Mouse (Mus musculus): ENCODE results near the gene Mpzl2.
"Not testable (repeated sequence)": the region's sequence is repeated elsewhere in the genome, so short reads cannot be mapped to it uniquely, and the experiment has no call there.

The Mpzl2 gene

GRCm38 (mm10) chr9:45037803-45038202, 1.8 kb upstream of the Mpzl2 start:
- DNase-seq: not testable (repeated sequence)

GRCm38 (mm10) chr9:45040066-45040845, 657 bp downstream of the Mpzl2 start:
- DNase-seq: no peak

DNA sequence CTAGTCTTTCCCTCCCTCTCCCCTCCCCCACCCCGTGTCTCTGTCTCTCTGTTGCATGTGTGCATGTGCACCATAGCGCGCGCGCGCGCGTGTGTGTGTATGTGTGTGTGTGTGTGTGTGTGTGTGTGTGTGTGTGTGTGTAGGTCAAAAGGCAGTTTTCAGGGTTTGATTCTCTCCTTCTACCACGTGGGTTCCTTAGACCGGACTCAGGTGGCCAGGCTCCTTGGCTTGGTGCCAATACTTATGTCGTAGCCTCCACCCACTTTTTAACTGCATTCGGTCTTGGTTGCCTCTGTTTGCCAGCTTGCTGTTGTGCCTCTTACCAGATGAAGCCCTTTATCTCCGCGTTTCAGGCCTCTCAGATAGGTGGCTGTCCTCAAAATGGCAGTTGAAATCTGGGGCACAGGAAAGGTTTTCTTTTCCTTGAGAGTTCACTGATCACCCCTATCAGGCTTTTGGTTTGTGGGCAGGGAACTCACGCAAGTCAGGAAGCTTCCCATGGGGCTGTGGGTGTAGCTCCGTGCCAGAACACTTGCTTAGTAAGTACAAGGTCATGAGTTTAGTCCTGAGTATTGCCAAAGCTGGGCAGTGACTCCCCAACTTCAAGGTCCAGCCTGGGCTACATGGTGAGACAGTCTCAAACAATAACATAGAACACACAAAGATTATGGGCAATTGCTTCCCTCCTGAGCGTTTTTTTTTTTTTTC, 1.7 kb downstream of the Mpzl2 start:
- DNase-seq: no peak

DNA sequence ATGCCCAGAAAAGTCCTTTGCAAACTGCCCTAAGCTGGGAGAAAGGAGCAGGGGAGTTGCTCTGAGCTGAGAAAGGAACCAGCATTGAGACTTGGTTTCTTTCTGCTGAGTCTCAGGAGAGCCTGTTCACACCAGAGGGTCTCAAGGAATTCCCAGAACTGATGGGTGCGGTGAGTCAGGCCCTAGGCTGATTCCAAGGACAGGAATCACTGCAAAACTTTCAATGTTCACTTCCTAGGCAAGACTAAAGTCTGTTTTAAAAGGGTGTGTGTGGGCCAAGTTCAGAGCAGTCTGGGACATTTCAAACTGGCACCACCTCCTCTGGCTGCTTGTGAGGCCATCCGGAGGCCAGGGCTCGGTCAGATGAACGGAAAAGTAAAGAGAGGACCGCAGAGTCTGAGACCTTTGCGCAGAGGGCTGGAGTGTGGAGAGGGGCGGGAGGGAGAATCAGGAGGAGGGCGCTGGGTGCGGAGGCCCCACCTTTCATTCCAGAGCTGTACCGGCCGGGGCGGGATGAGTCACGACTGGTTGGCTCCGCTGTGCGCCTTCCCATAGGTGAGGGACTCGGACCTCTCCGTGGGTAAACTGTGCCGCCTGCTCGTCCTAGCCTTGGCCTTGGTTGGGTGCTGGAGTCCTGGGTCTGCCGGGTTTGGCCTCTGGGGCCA, 2.6 kb downstream of the Mpzl2 start:
- DNase-seq: no peak

DNA sequence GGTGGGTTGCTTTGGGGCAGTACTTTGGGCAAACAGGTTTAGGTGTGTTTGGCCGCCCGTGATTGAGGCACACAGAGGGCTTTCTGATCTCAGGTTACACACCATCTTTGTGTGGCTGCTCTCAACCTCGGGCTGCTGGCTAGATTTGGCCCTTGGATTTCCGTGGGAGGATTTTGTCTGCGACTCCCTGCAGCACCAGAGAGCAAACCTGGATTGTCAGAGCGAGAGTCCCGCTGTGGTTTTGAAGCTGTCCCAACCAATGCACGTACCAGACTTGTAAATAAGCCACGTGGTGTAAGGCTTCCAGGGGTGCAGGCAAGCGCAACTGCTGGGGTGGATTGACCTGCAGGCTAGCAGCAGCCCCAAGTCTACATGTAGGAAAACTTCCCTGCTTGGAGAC, 3.3 kb downstream of the Mpzl2 start:
- DNase-seq: no peak

DNA sequence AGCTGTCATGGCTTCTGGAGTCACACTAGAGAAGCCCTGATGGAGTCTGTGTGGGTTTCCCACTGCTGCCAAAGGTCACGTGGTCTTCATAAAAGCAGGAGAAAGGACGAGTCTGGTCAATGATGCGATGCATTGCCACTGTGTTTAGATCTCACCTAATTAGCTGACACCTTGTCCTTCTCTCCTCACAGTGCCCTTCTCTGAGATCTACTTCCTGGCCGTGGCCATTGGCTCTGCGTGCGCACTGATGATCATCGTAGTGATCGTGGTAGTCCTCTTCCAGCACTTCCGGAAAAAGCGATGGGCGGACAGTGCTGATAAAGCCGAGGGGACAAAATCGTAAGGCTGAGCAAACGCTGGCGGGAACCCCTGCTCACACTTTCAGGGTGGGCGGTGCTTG, 7.4 kb downstream of the Mpzl2 start:
- DNase-seq: no peak

DNA sequence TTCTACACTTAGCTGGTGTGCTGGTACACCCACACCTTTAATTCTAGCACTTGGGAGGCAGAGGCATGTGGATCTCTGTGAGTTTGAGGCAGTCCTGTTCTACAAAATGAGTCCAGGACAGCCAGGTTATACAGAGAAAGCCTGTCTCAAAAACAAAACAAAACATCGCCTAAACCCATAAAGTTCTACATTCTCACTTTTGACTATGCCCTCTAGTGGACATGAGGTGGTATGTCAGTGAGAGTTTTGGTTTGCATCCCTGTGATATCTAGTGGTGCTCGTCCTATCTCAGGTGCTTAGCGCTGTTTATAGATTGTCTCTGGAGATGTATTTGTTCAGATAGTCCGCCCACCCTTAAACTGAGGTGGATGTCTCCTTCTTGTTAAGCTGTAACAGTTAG, 8.9 kb downstream of the Mpzl2 start:
- DNase-seq: no peak

DNA sequence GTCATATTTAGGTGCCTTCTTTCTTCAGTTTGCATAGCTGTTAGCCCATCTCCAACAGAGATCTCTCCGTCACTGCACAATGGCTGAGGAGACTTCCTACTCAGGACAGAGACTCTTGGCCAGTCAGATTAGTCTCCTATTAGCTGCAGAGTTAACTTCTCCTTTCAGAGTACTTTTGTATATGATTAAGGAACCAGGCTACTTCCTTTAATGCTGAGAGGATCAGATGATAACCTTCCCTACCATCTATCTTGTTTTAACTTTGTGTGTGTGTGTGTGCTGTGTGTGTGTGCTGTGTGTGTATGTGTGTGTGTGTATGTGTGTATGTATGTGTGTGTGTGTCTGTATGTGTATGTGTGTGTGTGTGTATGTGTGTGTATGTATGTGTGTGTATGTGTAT, 10.1 kb downstream of the Mpzl2 start:
- DNase-seq: no peak

DNA sequence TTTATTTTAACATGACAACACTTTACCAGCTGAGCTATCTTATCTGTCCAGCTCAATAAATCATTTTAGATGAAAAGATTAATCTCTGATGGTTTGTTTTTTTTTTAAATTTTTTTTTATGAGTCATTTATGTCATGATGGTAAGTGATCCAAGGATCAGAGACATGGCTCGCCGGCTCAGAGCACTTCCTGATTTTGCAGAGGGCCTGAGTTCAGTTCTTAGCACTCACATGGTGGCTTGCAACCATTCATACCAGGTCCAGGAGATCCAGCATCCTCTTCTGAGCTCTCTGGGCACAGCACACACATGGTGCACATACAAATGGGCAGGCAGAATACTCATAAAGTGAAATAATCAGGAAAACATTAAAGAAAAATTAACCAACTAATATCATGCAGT, 10.7 kb downstream of the Mpzl2 start:
- DNase-seq: no peak

DNA sequence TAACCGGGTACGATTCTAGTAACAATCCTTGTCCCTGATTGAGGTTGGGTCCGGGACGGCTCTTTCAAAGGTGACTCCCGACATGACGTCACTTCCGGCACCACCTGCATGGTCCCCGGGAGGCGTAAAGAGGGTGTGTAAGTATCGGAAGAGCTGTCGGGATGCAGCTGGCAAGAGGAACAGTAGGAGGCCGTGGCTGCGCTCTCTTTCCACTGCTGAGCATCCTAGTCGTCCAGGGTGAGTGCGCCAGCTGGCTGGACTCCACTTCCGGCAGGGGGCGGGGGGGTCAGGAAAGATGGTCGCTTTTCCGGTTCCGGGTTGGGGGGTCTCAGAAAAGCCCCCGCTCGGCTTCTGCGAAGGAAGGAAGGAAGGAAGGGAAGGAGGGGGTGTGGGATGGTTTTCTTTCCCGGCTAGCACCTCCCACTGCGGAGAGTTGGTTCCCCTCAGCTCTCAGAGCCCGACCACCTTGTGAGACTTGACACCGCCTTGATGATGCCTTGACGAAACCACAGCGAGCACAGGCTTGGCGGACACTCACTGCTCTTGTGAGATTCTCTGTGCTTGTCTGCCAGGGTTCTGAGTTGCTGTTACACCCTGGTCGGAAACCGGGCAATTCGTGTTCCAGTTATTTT, 15.6 kb downstream of the Mpzl2 start, which contains the start of gene Mpzl3:
Mpzl3 (plus strand) TSS at position 105 of the 632 bp plus-strand sequence.
- peak; percentile 87 for DNase-seq

DNA sequence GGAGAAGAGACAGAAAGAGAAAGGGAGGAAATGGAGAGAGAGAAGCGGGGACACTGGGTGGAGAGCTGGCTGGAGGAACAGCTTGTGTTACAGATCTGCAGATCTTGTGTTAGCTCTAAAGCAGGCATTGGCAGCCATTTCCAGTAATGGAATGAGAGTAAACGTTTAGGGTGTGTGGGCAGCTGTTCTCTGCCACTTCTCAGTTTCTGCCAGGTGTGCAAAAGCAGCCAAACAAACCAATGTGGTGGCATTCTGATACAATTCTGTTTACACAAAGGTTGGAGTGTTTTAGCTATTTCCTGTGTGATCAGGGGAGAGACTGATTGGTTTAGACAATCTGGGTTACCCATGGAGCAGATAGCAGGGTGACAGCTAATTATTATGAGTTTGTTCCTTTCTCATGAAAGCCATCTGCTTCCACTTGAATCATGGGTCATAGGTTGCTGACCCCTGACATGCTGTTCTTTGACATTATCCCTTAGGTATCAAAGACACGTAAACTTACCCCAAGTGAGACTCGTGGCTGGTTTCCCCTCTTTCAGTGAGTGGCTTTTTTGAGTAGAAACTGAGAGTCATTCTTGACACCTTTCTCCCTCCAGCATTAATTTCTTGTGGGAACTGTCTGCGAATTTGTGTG, 18.8 kb downstream of the Mpzl2 start:
- no peak for DNase-seq

- DNase-seq: no peak
Measured at GRCm38 (mm10) chr9:45060151-45060550, 20.6 kb downstream of the Mpzl2 start.

DNA sequence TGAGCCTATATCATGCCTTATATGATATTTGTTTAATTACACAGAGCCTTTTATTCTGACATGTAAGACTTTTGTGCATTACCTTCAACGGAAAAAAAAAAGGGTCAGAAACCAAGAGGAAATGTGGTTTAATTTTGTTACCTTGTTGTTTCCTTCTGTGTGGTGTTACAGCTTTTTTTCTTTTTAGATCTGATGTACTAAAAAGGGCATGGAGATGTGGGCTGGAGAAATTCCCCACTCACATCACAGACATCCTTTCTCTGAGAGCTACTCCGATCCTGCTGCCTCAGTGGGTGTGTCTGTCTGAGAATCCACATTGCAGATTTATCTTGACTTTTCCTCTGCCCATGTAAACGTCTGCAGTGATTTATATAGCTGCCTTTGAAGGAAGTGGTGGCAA, 23.1 kb downstream of the Mpzl2 start:
- no peak for DNase-seq

DNA sequence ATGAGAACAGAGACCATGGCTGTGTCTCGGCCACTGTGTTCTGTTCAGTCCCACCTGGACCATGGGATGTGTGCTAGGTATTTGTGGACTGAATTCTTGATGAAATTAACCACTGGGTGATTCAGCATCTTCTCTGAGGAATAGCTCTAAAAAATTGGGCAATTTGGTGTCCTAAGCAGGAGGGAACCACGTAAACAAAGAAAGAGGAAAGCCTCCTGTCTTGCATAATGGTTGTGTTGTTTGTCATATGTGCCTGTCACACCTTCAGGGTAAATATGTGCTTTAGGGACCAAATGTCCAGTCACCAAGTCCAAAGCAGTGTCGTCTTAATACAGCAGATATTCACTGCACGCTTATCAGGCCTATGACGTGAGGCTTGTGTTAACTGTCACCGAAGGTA, 24.8 kb downstream of the Mpzl2 start:
- DNase-seq: no peak

- DNase-seq: no peak
Measured at GRCm38 (mm10) chr9:45066735-45067134, 27.1 kb downstream of the Mpzl2 start.

DNA sequence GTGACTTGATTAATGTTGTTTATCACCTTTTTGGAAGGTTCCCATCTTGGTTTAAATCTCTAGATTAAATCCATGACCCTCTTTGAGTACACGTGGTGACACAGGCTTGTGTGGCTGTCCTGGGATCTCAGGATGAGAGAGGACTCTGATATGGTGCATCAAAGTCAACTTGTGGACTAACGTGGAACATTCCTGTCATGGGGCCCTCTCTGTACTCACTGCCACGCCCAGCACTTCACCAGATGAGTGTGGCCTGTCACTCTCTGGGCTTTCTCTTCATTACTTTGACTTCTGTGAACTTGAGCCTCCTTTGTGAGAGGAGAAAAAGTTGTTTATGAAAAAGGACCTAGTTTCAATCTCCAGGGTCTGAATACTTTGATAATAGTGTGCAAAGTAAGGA, 32.2 kb downstream of the Mpzl2 start:
- DNase-seq: no peak

DNA sequence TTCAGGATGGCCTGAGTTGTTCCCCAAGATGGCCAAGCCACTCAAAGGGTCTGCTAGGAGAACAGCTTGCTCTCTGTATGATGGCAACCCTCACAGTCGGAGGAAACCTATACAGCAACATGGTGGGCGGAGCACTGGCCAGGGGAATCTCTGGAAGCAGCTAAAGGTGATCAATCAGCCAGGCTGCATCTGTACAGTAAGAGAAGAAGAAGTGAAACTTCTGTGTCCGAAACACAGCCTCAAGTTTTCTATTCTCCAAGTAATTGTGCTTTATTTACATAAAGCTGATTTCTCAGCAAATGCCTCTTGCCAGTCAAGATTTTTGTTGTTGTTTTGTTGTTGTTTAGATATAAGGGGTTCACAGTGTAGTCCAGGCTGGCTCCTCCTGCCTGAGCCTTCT, 38.3 kb downstream of the Mpzl2 start:
- DNase-seq: no peak

- no peak for DNase-seq
Measured at GRCm38 (mm10) chr9:45079011-45079410, 39.4 kb downstream of the Mpzl2 start, which contains the start of gene Jaml. Gene Jaml (plus strand): TSS chr9:45079183.

GRCm38 (mm10) chr9:45083132-45083531, 43.5 kb downstream of the Mpzl2 start:
- no peak for DNase-seq

DNA sequence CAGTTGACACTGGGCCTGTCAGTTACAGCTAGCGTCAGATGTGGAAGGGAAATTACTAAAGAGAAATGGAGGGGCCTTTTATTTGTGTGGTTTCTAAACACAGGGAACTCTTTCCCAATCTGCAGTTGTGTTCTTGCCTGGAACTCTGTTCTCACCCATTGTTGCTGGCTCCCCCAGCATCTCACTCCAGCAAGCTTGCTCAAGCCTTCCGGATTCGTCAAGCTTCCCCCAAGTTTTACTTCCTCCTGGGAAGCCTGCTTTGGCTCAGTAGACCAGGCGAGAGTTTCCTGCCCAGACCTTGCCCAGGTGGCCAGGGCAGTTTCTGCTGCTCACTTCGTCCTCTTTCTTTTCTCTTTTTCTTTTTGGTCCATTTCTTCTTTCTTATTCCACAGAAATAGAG, 45.0 kb downstream of the Mpzl2 start:
- DNase-seq: no peak

- no peak for DNase-seq
Measured at GRCm38 (mm10) chr9:45085741-45086690, 46.4 kb downstream of the Mpzl2 start.

GRCm38 (mm10) chr9:45088040-45088439, 48.4 kb downstream of the Mpzl2 start:
- DNase-seq: no peak

All from right cerebral cortex, postnatal 14 days (tissue).